Mouse (Mus musculus): ENCODE results near the gene Selenbp1.
A peak's percentile ranks its signal among the peaks of the same experiment; 100 is the strongest.
"Not testable (repeated sequence)": the region's sequence is repeated elsewhere in the genome, so short reads cannot be mapped to it uniquely, and the experiment has no call there.

Selenbp1 gene

GRCm38 (mm10) chr3:94932809-94933564 lies at the start of gene Selenbp1:
Selenbp1 (plus strand) TSS chr3:94933056.
- no peak for DNase-seq (ENCODE audit: low read depth, low spot score)

- DNase-seq (ENCODE audit: low read depth, low spot score) = peak; percentile 88
Observed at GRCm38 (mm10) chr3:94886316-94887224, 46.3 kb upstream of the Selenbp1 start, which contains the start of gene Psmb4. Psmb4 (minus strand) TSS chr3:94886961.

- DNase-seq (ENCODE audit: low read depth, low spot score) = peak; percentile 78
Observed at GRCm38 (mm10) chr3:94888595-94888994, 44.3 kb upstream of the Selenbp1 start.

- no peak for DNase-seq (ENCODE audit: low read depth, low spot score)
Observed at GRCm38 (mm10) chr3:94894076-94894475, 38.8 kb upstream of the Selenbp1 start.

GRCm38 (mm10) chr3:94902747-94903146 lies 30.1 kb upstream of the Selenbp1 start:
- peak; percentile 68 for DNase-seq (ENCODE audit: low read depth, low spot score)

- DNase-seq (ENCODE audit: low read depth, low spot score) = not testable (repeated sequence)
Observed at GRCm38 (mm10) chr3:94904759-94905158, 28.1 kb upstream of the Selenbp1 start.

GRCm38 (mm10) chr3:94906482-94906881 lies 26.4 kb upstream of the Selenbp1 start:
- DNase-seq (ENCODE audit: low read depth, low spot score) = no peak

- DNase-seq (ENCODE audit: low read depth, low spot score) = no peak
Observed at GRCm38 (mm10) chr3:94911050-94911693, 21.7 kb upstream of the Selenbp1 start.

GRCm38 (mm10) chr3:94913801-94914200 lies 19.1 kb upstream of the Selenbp1 start:
- DNase-seq (ENCODE audit: low read depth, low spot score) = no peak

GRCm38 (mm10) chr3:94915903-94916741 lies 16.7 kb upstream of the Selenbp1 start:
- no peak for DNase-seq (ENCODE audit: low read depth, low spot score)

GRCm38 (mm10) chr3:94917816-94918361 lies 15.0 kb upstream of the Selenbp1 start:
- peak; percentile 41 for DNase-seq (ENCODE audit: low read depth, low spot score)

GRCm38 (mm10) chr3:94918845-94919244 lies 14.0 kb upstream of the Selenbp1 start:
- no peak for DNase-seq (ENCODE audit: low read depth, low spot score)

GRCm38 (mm10) chr3:94921104-94921503 lies 11.8 kb upstream of the Selenbp1 start:
- no peak for DNase-seq (ENCODE audit: low read depth, low spot score)

- DNase-seq (ENCODE audit: low read depth, low spot score) = no peak
Observed at GRCm38 (mm10) chr3:94922333-94922732, 10.5 kb upstream of the Selenbp1 start.

- no peak for DNase-seq (ENCODE audit: low read depth, low spot score)
Observed at GRCm38 (mm10) chr3:94924688-94925087, 8.2 kb upstream of the Selenbp1 start.

GRCm38 (mm10) chr3:94926301-94926736 lies 6.5 kb upstream of the Selenbp1 start:
- not testable (repeated sequence) for DNase-seq (ENCODE audit: low read depth, low spot score)

- DNase-seq (ENCODE audit: low read depth, low spot score) = not testable (repeated sequence)
Observed at GRCm38 (mm10) chr3:94928979-94929378, 3.9 kb upstream of the Selenbp1 start.

- DNase-seq (ENCODE audit: low read depth, low spot score) = not testable (repeated sequence)
Observed at GRCm38 (mm10) chr3:94930386-94931266, 2.2 kb upstream of the Selenbp1 start.

- not testable (repeated sequence) for DNase-seq (ENCODE audit: low read depth, low spot score)
Observed at GRCm38 (mm10) chr3:94931427-94932082, 1.3 kb upstream of the Selenbp1 start.

All from ES-CJ7 (cell line).